Mouse (Mus musculus) heart, adult 11 months (tissue): ENCODE measurements at regions not wholly inside any gene's neighbourhood (a gene's known extent, or its start where the extent isn't known, plus 50 kb on each side); places are given as distances from the start of the nearest gene placed in this dataset.
"Not testable (repeated sequence)": the region's sequence is repeated elsewhere in the genome, so short reads cannot be mapped to it uniquely, and the experiment has no call there.

Experiments used
- DNase-seq: peaks from one replicate; pipeline ENCODE4 v3.0.0; 2022

DNA sequence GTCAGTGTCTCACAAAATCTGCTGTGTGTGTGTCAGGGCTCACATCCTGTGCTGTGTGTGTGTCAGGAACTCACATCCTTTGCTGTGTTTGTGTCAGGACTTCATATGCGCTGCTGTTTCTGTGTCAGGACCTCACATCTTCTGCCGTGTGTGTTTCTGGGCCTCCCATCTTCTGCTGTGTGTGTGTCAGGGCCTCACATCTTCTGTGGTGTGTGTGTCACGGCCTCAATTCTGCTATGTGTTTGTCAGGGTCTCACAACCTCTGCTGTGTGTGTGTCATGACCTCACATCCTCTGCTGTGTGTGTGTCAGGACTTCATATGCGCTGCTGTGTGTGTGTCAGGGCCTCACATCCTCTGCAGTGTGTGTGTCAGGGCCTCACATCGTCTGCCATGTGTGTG is 137.5 kb downstream of the Asmt start:
- DNase-seq, result peak; percentile 83

DNA sequence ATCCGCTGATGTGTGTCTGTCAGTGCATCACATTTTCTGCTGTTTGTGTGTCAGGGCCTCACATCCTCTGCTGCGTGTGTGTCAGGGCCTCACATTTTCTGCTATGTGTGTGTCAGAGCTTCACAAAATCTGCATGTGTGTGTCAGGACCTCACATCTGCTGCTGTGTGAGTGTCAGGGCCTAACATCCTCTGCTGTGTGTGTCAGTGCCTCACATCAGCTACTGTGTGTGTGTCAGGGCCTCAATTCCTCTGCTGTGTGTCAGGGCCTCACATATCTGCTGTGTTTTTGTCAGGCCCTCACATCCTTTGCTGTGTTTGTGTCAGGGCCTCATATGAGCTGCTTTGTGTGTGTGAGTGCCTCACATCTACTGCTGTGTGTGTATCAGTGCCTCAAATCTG is 142.9 kb downstream of the Asmt start:
- peak; percentile 74 for DNase-seq

DNA sequence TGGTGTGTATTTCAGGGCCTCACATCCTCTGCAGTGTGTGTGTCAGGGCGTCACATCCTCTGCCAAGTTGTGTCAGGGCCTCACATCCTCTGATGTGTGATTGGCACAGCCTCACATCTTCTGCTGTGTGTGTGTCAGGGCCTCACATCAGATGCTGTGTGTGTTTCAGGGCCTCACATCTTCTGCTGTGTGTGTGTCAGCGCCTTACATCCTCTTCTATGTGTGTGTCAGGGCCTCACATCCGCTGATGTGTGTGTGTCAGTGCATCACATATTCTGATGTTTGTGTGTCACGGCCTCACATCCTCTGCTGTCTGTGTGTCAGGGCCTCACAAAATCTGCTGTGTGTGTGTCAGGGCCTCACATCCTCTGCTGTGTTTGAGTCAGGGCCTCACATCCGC is 168.7 kb downstream of the Asmt start:
- peak; percentile 68 for DNase-seq

DNA sequence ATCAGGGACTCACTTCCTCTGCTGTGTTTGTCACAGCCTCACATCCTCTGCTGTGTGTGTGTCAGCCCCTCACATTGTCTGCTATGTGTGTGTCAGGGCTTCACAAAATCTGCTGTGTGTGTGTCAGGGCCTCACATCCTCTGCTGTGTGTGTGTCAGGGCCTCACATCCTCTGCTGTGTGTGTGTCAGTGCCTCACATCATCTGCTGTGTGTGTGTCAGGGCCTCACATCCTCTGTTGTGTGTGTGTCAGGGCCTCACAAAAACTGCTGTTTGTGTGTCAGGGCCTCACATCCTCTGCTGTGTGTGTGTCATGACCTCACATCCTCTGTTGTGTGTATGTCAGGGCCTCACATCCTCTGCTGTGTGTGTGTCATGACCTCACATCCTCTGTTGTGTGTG is 169.1 kb downstream of the Asmt start:
- peak; percentile 60 for DNase-seq

DNA sequence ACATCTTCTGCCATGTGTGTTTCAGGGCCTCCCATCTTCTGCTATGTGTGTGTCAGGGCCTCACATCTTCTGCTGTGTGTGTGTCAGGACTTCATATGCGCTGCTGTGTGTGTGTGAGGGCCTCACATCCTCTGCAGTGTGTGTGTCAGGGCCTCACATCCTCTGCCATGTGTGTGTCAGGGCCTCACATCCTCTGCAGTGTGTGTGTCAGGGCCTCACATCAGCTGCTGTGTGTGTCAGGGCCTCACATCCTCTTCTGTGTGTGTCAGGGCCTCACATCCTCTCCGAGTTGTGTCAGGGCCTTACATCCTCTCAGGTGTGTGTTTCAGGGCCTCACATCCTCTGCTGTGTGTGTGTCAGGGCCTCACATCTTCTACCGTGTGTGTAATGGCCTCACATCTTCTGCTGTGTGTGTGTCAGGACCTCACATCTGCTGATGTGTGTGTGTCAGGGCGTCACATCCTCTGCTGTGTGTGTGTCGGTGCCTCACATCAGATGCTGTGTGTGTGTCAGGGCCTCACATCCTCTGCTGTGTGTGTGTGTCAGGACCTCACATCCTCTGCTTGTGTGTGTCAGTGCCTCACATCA is 170.5 kb downstream of the Asmt start:
- DNase-seq, result peak; percentile 76

DNA sequence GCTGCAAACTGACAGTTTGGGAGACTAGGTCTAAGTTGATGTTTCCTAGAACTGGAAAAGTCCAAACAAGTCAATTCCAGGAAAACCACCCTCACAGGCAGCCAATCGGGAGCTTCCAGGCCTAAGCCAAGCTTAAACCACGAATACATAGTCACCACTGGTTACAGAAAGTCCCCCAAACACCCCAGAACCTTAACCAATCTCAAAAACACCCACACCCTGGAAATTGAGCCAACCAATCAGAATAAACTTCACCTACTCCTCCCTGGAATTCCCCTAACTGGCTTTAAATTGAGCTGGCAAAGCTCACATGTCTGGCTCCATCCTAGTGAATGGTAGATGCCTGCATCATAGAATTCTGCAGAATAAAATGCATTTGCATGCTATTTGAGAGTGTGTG is 204.2 kb downstream of the Asmt start:
- not testable (repeated sequence) for DNase-seq

DNA sequence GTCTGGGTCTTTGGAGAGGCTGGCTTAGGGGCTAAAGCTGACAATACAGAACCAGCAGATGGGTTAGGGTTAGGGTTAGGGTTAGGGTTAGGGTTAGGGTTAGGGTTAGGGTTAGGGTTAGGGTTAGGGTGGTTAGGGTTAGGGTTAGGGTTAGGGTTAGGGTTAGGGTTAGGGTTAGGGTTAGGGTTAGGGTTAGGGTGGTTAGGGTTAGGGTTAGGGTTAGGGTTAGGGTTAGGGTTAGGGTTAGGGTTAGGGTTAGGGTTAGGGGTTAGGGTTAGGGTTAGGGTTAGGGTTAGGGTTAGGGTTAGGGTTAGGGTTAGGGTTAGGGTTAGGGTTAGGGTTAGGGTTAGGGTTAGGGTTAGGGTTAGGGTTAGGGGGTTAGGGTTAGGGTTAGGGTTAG is 208.4 kb downstream of the Asmt start:
- not testable (repeated sequence) for DNase-seq
